Mouse (Mus musculus) fibroblast of lung, adult 2 months (primary cell): Measurements from ENCODE around the gene Mdfic.
"Not testable (repeated sequence)": the region's sequence is repeated elsewhere in the genome, so short reads cannot be mapped to it uniquely, and the experiment has no call there.

Source experiments
- DNase-seq: peaks from one replicate; pipeline ENCODE4 v3.0.0-alpha.2; 2011; ENCODE audit warnings: low read depth

The Mdfic gene

GRCm38 (mm10) chr6:15720461-15720817 lies at the start of gene Mdfic:
Gene Mdfic (plus strand): TSS chr6:15720661.
- DNase-seq, result no peak

DNA sequence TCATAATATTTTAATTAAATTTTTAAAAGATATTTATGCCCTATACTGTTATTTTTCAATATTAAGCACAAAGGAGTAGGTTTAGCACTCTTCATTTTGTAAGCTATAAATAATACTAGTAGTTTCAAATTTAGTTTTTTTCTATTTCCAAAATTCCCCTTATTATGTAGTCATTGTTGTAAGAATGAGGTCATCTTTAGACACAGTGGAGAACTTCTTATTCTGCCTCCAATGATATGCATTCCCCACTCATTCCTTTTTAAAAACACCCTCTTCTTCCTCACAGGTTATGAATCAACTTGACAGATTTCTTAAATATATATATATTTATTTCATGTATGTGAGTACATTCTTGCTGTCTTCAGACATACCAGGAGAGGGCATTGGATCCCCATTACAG lies 49.1 kb upstream of the Mdfic start:
- no peak for DNase-seq

GRCm38 (mm10) chr6:15710080-15710479 lies 10.4 kb upstream of the Mdfic start:
- no peak for DNase-seq

GRCm38 (mm10) chr6:15710706-15711105 lies 9.8 kb upstream of the Mdfic start:
- no peak for DNase-seq

- no peak for DNase-seq
These were observed 7.5 kb upstream of the Mdfic start for GRCm38 (mm10) chr6:15712860-15713385.

DNA sequence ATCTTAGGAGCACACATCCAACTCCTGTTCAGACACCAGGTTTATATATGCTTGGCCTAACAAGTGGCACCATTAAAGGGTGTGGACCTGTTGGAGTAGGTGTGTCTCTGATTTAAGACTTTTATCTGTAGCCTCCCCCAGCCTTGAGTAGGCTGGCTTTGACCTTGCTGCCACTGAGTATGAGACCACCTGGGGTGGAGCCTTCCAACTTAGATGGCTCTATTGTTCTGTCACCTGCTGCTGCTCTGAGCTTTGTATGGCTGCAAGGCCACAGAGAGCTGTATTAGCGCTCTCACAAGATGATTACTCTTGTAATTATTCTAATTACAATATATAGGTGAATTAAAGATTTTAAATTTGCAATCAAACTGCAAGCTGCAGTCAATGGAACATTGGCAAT lies 6.4 kb upstream of the Mdfic start:
- DNase-seq, result not testable (repeated sequence)

DNA sequence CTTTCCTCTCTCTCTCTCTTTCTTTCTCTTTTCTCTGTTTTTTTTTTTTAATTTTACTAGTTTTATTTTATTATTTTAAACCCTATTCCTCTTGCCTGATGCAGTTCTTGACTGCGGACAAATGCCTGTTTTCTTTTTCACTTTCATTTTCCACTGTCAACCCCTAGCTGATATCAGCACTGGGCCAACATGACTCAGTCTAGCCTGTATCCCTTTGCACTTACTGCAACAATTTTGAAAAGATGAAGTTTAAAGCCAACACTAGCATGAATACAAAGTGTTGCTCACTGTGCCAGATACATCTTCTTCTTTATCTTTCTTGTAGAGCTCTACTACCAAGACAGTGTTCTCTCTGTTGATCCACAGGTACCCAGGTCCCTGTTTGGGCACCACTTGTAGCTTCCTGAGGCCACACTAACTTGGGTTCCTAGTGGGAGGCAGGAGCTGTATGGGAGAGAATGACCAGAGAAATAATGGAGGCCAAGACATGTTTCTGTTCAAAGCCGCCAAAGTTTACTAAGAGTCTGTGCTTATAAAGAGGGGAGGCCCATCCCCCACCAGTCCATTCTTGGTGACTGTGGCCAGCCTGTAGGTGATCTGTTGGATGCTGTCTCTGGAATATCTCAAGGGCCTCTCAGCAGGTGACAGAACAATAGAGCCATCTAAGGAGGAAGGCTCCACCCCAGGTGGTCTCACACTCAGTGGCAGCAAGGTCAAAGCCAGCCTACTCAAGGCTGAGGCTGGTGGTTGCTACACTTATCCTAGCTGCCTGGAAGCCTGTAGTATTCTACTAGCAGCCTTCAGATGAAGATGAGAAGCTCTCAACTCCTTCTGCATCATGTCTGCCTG lies 5.2 kb upstream of the Mdfic start:
- no peak for DNase-seq

DNA sequence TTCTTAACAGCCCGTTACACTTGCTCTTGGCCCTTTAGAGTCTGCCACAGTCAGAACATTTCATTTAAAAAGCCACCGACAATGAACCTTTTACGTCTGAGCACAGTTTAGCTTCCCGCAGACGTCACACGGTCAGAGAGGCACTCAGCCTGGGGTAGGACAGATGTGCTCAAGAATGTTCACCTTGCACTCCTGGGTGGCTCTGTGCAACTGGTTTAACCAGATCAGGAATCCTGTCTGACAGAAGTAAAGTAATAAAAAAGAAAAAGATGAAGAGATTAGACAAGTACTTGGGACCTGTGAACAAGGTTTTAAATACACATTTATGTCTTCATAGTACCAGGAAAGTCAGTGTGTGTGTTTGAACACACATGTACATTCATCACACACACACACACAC lies 542 bp upstream of the Mdfic start:
- DNase-seq, result no peak

- no peak for DNase-seq
These were observed 606 bp downstream of the Mdfic start for GRCm38 (mm10) chr6:15720818-15721715.

DNA sequence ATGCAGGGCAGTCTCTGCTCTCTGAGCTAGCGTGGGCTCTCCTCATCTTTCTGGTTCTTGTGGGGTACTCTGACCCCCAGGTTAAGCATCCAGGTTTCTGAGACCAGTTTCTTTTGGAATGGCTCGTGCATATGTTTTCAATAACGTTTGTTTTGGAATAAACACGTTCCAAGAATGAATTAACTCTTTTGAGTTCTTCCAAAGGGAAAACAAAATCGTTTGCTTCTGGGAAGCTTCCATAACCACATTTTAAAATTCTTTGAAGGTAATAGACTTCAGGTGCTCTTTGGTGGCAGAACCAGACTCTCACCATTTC lies 1.2 kb downstream of the Mdfic start:
- no peak for DNase-seq

GRCm38 (mm10) chr6:15722631-15723030 lies 2.2 kb downstream of the Mdfic start:
- not testable (repeated sequence) for DNase-seq

GRCm38 (mm10) chr6:15724304-15724703 lies 3.8 kb downstream of the Mdfic start:
- DNase-seq, result no peak

DNA sequence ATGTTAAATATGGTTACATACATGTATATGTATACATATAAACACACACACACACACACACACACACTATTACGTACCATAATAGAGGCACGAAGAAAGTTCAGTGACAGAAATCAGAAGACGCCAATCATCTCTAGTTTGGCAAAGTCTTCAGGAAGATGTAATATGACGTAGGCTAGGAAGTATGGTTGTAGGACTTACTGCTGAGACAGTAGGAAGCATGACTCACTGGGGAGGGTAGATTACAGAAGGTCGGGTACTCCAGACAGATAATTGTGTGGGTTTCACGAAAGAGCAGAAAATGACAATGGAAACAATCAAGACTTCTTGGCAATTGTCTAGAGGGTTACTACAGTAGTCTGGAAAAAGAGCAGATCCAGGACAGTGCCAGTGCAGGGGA lies 6.0 kb downstream of the Mdfic start:
- no peak for DNase-seq

- no peak for DNase-seq
These were observed 7.4 kb downstream of the Mdfic start for GRCm38 (mm10) chr6:15727681-15728410.

- DNase-seq, result no peak
These were observed 8.6 kb downstream of the Mdfic start for GRCm38 (mm10) chr6:15728844-15729577.

- no peak for DNase-seq
These were observed 9.8 kb downstream of the Mdfic start for GRCm38 (mm10) chr6:15730258-15730657.

- no peak for DNase-seq
These were observed 10.2 kb downstream of the Mdfic start for GRCm38 (mm10) chr6:15730666-15731065.

GRCm38 (mm10) chr6:15731452-15731851 lies 11.0 kb downstream of the Mdfic start:
- DNase-seq, result no peak

GRCm38 (mm10) chr6:15737312-15737911 lies 17.0 kb downstream of the Mdfic start:
- DNase-seq, result no peak

GRCm38 (mm10) chr6:15738331-15738943 lies 18.0 kb downstream of the Mdfic start:
- no peak for DNase-seq

DNA sequence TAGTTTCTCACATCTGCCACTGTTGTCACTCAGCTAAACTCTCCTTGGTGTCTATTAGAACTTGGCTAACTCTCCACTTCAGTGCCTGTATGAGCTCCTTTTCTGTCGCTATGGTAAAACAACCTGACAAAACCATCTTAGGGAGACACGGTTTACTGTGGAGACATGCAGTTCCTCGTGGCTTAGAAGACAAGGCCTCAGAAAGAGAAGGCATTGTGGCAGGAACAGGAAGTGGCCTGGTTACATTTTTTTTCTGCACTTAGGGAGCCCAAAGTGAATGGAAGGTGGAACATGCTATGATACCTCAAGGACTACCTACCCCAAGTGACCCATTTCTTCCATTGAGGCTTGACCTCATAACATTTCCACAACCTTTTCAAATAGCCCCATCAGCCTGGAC lies 18.7 kb downstream of the Mdfic start:
- DNase-seq, result no peak
